Mouse (Mus musculus) stomach, embryonic 15.5 days (tissue): ENCODE measurements around the gene Slc5a4b. TPM values are rescaled to one million over a fixed set of nuclear protein-coding genes. Genes with fewer than 3 reads are reported as not detected.

Source experiments
- ATAC-seq: fragments of 200-750 bp; cut with Nextera tagmentation; 2 replicates; pipeline ENCODE4 v1.8.0; 2017; ENCODE audit warnings: low read depth, moderate number of reproducible peaks, moderate TSS enrichment; ENCODE audit not compliant: insufficient read depth, low FRiP score
- H3K27ac ChIP-seq: fragments of 300-500 bp; sonication (generic); 2 replicates; pipeline ENCODE4 v1.5.1; 2015; ENCODE audit warnings: mild to moderate bottlenecking, inconsistent platforms
- H3K27me3 ChIP-seq: fragments of 300-500 bp; sonication (generic); replicated peaks from 2 replicates; pipeline ENCODE4 v1.6.1; 2015; ENCODE audit warnings: inconsistent platforms
- H3K36me3 ChIP-seq: fragments of 300-500 bp; sonication (generic); 2 replicates; pipeline ENCODE4 v1.6.1; 2015; ENCODE audit warnings: inconsistent platforms
- H3K4me1 ChIP-seq: fragments of 300-500 bp; sonication (generic); 2 replicates; pipeline ENCODE4 v1.6.1; 2015; ENCODE audit warnings: inconsistent platforms
- H3K4me2 ChIP-seq: fragments of 300-500 bp; sonication (generic); 2 replicates; pipeline ENCODE4 v1.6.1; 2015; ENCODE audit warnings: mild to moderate bottlenecking, inconsistent platforms
- H3K4me3 ChIP-seq: fragments of 300-500 bp; sonication (generic); replicated peaks from 2 replicates; pipeline ENCODE4 v1.5.1; 2015; ENCODE audit warnings: inconsistent platforms
- H3K9ac ChIP-seq: fragments of 300-500 bp; sonication (generic); 2 replicates; pipeline ENCODE4 v1.6.1; 2015; ENCODE audit warnings: inconsistent platforms
- H3K9me3 ChIP-seq: fragments of 300-500 bp; sonication (generic); 2 replicates; pipeline ENCODE4 v1.6.1; 2016; ENCODE audit warnings: inconsistent platforms
- WGBS: fragments of 180-500 bp; shearing (Covaris S2); methylation state at CpG from one replicate; pipeline ENCODE4 v1.1.7; 2015; 5-methylcytosine and 5-hydroxymethylcytosine counted together
- polyA plus RNA-seq: library from polyadenylated mRNA; unstranded; fragments of >200 nt; fragmentation: Nextera tagmentation; extraction: Ambion mirVana; gene quantifications from 2 replicates; pipeline ENCODE4 v1.2.1, GENCODE M21; 2015

The Slc5a4b gene
- polyA plus RNA-seq = 0.08 TPM in 1 of 2 replicates, not detected in the other

DNA sequence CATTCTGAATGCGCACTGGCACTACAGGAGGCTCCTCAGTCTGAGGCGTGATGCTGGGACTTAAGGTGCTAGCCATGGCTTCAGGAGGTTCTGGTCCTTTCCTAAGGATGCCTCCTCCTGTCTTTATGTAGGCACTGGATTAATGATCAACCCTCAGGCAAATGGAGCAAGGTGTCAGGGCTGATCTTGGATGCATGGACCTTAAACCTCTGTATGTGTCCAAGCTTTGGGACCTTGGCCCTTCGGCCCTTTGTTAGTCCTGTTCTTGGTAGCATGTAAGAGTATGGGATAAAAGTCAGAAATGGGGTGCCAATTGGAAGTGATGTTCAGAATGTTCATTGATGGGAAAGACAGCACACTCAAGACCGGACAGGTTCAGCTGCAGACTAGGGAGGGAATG is at the start of gene Slc5a4b:
Gene Slc5a4b, minus strand, starts transcription at position 101 of the 400 bp plus-strand sequence.
- Histone ChIP-seq H3K27ac (no peak within 1 kb of the TSS), H3K27me3 (no peaks in the 10 kb centered on the region), H3K36me3 (no peaks in the 10 kb centered on the region), H3K4me3 (no peak within 1 kb of the TSS), H3K9ac (no peak within 1 kb of the TSS), H3K4me2 (no peak within 1 kb of the TSS), H3K9me3 (no peaks in the 10 kb centered on the region), H3K4me1 (no peaks in the 10 kb centered on the region)
- no peak for ATAC-seq
- WGBS = 81% methylated on average over 4 of the region's 4 CpGs

DNA sequence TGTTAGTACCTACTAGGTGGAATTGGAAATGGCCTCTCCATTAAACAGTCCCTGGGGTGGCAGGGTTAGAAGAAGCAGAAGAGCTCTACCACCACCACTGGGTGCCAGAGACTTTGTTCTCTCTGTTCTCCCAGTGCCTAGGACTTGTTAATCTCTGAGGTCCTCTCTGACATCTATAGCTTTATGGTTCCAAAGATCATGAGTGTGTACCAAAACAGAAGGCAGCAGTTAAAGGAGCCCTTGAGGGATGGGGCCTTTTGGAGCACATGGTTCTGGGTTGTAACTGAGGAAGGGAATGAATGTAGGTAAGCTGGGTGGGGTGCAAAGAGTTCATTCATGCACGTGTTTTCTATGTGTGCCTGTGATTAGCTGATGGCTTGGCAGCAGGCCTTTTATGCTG is 47.2 kb upstream of the Slc5a4b start:
- Histone ChIP-seq H3K9ac (no peak overlapping the region), H3K4me2 (no peak overlapping the region), H3K36me3 (no peaks in the 10 kb centered on the region), H3K27me3 (no peaks in the 10 kb centered on the region), H3K4me1 (no peaks in the 10 kb centered on the region), H3K27ac (no peak overlapping the region), H3K9me3 (no peaks in the 10 kb centered on the region), H3K4me3 (no peak overlapping the region)
- WGBS = 19% methylated on average over 1 of the region's 1 CpGs
- no peak for ATAC-seq

- Histone ChIP-seq H3K36me3 (no peaks in the 10 kb centered on the region), H3K4me3 (no peak overlapping the region), H3K27me3 (no peaks in the 10 kb centered on the region), H3K4me2 (no peak overlapping the region), H3K9ac (no peak overlapping the region), H3K9me3 (no peaks in the 10 kb centered on the region), H3K27ac (no peak overlapping the region), H3K4me1 (no peaks in the 10 kb centered on the region)
- ATAC-seq = no peak
- 73% methylated on average over 5 of the region's 5 CpGs for WGBS
Observed at GRCm38 (mm10) chr10:76157528-76157927, 46.8 kb upstream of the Slc5a4b start.

- WGBS = 80% methylated on average over 6 of the region's 7 CpGs
- Histone ChIP-seq H3K27ac (no peak overlapping the region), H3K4me1 (no peaks in the 10 kb centered on the region), H3K4me3 (no peak overlapping the region), H3K9ac (no peak overlapping the region), H3K4me2 (no peak overlapping the region), H3K36me3 (no peaks in the 10 kb centered on the region), H3K9me3 (no peaks in the 10 kb centered on the region), H3K27me3 (no peaks in the 10 kb centered on the region)
- ATAC-seq = no peak
Observed at GRCm38 (mm10) chr10:76155911-76156310, 45.1 kb upstream of the Slc5a4b start.

DNA sequence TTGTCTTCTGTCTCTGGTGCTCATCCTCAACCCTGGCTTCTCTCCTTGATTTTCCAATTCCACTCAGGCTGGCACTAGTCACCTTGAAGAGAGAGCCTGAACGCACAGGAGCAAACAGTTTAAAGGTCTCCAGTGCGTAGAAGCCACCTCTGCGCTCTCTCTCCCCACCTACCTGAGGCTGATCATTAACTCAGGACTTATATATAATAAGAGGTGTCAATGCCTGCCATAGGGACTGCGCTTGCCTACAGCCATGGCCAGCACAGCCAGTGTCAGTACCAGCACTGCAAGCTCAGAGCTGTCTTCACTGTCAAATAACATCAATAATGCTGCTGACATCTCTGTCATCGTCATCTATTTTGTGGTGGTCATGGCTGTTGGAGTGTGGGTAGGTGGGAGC is 36.5 kb upstream of the Slc5a4b start, which contains the start of gene Slc5a4a:
Gene Slc5a4a, plus strand, starts transcription at position 174 of the 400 bp plus-strand sequence.
- Histone ChIP-seq H3K4me2 (no peak within 1 kb of the TSS), H3K9me3 (no peaks in the 10 kb centered on the region), H3K27ac (no peak within 1 kb of the TSS), H3K4me1 (no peaks in the 10 kb centered on the region), H3K36me3 (no peaks in the 10 kb centered on the region), H3K9ac (no peak within 1 kb of the TSS), H3K4me3 (no peak within 1 kb of the TSS), H3K27me3 (no peaks in the 10 kb centered on the region)
- WGBS = 69% methylated on average over 5 of the region's 5 CpGs
- no peak for ATAC-seq

GRCm38 (mm10) chr10:76146846-76147245 is 36.1 kb upstream of the Slc5a4b start:
- Histone ChIP-seq H3K4me3 (no peak overlapping the region), H3K4me1 (no peaks in the 10 kb centered on the region), H3K27ac (no peak overlapping the region), H3K9ac (no peak overlapping the region), H3K4me2 (no peak overlapping the region), H3K9me3 (no peaks in the 10 kb centered on the region), H3K36me3 (no peaks in the 10 kb centered on the region), H3K27me3 (no peaks in the 10 kb centered on the region)
- peak; percentile 75 for ATAC-seq
- WGBS = 49% methylated on average over 8 of the region's 8 CpGs

- Histone ChIP-seq H3K4me1 (no peaks in the 10 kb centered on the region), H3K9me3 (no peaks in the 10 kb centered on the region), H3K27me3 (no peaks in the 10 kb centered on the region), H3K27ac (no peak overlapping the region), H3K36me3 (no peaks in the 10 kb centered on the region), H3K9ac (no peak overlapping the region), H3K4me2 (no peak overlapping the region), H3K4me3 (no peak overlapping the region)
- 61% methylated on average over 2 of the region's 2 CpGs for WGBS
- no peak for ATAC-seq
Observed at GRCm38 (mm10) chr10:76136318-76136717, 25.6 kb upstream of the Slc5a4b start.

- no peak overlapping the region for H3K4me2 ChIP-seq
- WGBS = 69% methylated on average over 4 of the region's 4 CpGs
- H3K4me1 ChIP-seq = no peaks in the 10 kb centered on the region
Observed at GRCm38 (mm10) chr10:76132506-76132905, 21.7 kb upstream of the Slc5a4b start.

DNA sequence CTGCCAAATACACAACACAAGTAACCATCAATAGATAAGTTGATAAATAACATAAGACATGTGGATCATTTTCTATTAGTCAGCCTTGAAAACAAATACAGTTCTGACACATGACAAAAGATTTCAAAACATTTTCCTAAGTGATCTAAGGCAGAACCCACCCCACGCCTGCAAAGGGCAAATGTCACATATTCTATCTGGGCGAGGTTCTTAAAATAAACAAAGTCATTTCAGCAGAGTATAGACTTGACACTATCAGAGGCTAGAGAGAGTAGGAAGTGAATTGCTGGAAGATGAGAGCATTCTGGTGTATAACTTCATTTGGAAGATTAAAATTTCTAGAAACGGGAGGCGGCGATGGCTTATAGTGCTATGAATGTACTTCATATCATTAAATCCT is 10.7 kb upstream of the Slc5a4b start:
- Histone ChIP-seq H3K9ac (no peak overlapping the region), H3K4me3 (no peak overlapping the region), H3K4me2 (no peak overlapping the region), H3K27ac (no peak overlapping the region), H3K4me1 (no peaks in the 10 kb centered on the region), H3K9me3 (no peaks in the 10 kb centered on the region), H3K36me3 (no peaks in the 10 kb centered on the region), H3K27me3 (no peaks in the 10 kb centered on the region)
- ATAC-seq = no peak
- 47% methylated on average over 5 of the region's 5 CpGs for WGBS

More at GRCm38 (mm10) chr10:76132506-76132905, 21.7 kb upstream of the Slc5a4b start:
- Histone ChIP-seq H3K27me3 (no peaks in the 10 kb centered on the region), H3K9ac (no peak overlapping the region), H3K27ac (no peak overlapping the region), H3K9me3 (no peaks in the 10 kb centered on the region), H3K36me3 (no peaks in the 10 kb centered on the region), H3K4me3 (no peak overlapping the region)
- no peak for ATAC-seq

DNA sequence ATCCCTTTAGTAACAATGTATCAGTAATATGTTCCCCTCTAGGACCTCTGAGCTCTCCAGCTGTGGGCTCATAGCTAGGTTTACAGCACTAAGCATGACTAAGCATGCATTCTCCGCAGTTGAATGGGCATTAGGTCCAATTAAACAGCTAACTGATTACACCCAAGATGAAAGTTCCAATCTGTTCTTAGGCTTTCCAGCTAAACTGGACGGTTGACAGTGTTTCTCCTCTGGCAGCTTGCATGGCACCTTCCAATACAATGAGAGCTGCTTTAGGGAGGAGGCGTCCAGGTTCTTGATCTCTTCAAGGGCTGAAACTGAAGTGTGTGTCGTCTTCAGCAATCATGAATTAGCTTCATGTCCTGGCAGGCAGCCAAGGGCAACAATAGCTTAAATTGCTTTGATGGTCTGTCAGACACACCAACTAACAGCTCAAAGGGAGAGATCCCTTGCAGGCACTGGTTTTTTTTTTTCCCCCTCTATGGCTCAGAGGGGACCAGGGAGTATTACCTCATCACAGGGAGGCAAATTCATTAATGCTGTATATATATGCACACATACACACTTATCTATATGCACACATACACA is 9.5 kb upstream of the Slc5a4b start:
- Histone ChIP-seq H3K36me3 (no peaks in the 10 kb centered on the region), H3K4me1 (no peaks in the 10 kb centered on the region), H3K9me3 (no peaks in the 10 kb centered on the region), H3K27me3 (no peaks in the 10 kb centered on the region), H3K4me2 (no peak overlapping the region), H3K27ac (no peak overlapping the region), H3K4me3 (no peak overlapping the region), H3K9ac (no peak overlapping the region)
- no peak for ATAC-seq
- 35% methylated on average over 4 of the region's 4 CpGs for WGBS

DNA sequence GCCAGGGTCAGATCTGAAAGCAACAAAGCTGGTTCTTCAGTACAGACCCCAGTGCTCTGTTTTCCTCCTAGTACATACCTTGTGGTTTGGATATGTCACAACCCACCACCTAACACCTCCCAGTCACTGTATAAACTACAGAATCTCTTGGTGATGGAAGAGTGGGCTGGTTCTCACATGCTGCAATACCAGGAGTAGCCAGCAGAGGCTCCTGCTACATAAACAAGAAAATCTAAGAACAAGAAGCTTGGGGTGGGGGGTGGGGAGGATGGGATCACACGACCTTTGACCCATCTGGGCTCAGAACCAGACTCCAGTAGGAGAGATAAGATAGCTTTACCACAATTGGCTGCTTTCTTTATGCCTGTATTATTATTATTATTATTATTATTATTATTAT is 8.0 kb upstream of the Slc5a4b start:
- ATAC-seq = no peak

DNA sequence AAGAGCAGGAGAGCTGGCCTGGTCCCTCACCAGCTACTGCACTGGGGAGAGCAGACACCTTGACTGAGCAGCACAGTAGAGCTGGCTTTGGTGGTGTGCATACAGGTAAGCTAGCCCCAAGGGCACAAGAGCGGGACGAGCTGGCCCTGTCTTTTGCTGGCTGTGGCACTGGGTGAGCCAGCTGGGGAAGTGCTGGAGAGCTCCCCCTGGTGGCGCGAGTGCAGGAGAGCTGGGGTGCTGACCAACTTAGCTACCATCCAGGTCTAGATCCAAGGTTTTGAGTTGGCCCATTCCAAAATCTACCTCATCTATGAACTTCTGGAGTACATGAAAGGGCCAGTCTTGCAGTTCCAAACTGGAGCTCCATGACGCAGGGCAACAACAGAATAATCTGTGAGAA is 7.2 kb upstream of the Slc5a4b start:
- Histone ChIP-seq H3K4me3 (no peak overlapping the region), H3K9ac (no peak overlapping the region), H3K27ac (no peak overlapping the region), H3K27me3 (no peaks in the 10 kb centered on the region), H3K9me3 (no peaks in the 10 kb centered on the region), H3K4me1 (no peaks in the 10 kb centered on the region), H3K36me3 (no peaks in the 10 kb centered on the region), H3K4me2 (no peak overlapping the region)
- 44% methylated on average over 5 of the region's 5 CpGs for whole genome bisulfite sequencing
- 0 out of 2 replicates have a peak, but pooled peaks have one; percentile 31 for ATAC-seq

More for the DNA sequence above, 8.0 kb upstream of the Slc5a4b start:
- Histone ChIP-seq H3K4me1 (no peaks in the 10 kb centered on the region), H3K4me3 (no peak overlapping the region), H3K27ac (no peak overlapping the region), H3K9me3 (no peaks in the 10 kb centered on the region), H3K4me2 (no peak overlapping the region), H3K36me3 (no peaks in the 10 kb centered on the region), H3K27me3 (no peaks in the 10 kb centered on the region), H3K9ac (no peak overlapping the region)
- WGBS = 8% methylated on average over 1 of the region's 1 CpGs

- Histone ChIP-seq H3K4me2 (no peak overlapping the region), H3K27me3 (no peaks in the 10 kb centered on the region), H3K4me1 (no peaks in the 10 kb centered on the region), H3K9me3 (no peaks in the 10 kb centered on the region), H3K4me3 (no peak overlapping the region), H3K9ac (no peak overlapping the region), H3K27ac (no peak overlapping the region), H3K36me3 (no peaks in the 10 kb centered on the region)
- ATAC-seq = no peak
- WGBS = 13% methylated on average over 9 of the region's 9 CpGs
Observed at GRCm38 (mm10) chr10:76097368-76097767, 13.4 kb downstream of the Slc5a4b start.
